Mouse (Mus musculus) liver, adult 2 months (tissue): ENCODE data around the gene Wdr17. TPM values are rescaled to one million over a fixed set of nuclear protein-coding genes. Genes with fewer than 3 reads are reported as not detected.

Source experiments
- DNase-seq: peaks from one replicate; pipeline ENCODE4 v3.0.0-alpha.2; 2011; ENCODE audit warnings: low read depth, low spot score; ENCODE audit errors: extremely low read depth
- H3K27ac ChIP-seq: fragments of 200-500 bp; replicated peaks from 2 replicates; pipeline ENCODE4 v1.5.1; 2012; ENCODE audit warnings: low read depth, mild to moderate bottlenecking, control low read depth, inconsistent platforms, low read length; ENCODE audit not compliant: insufficient read depth
- H3K27me3 ChIP-seq: fragments of 200-500 bp; 2 replicates; pipeline ENCODE4 v1.6.1; 2012; ENCODE audit warnings: mild to moderate bottlenecking, moderate library complexity, low read length, inconsistent platforms; ENCODE audit not compliant: control insufficient read depth, insufficient read depth
- H3K36me3 ChIP-seq: fragments of 200-500 bp; 2 replicates; pipeline ENCODE4 v1.6.1; 2012; ENCODE audit warnings: low read length, inconsistent platforms; ENCODE audit not compliant: control insufficient read depth, insufficient read depth
- H3K4me1 ChIP-seq: fragments of 200-500 bp; 2 replicates; pipeline ENCODE4 v1.6.1; 2011; ENCODE audit warnings: low read length; ENCODE audit not compliant: control insufficient read depth, insufficient read depth
- H3K4me3 ChIP-seq: fragments of 200-500 bp; 2 replicates; pipeline ENCODE4 v1.5.1; 2011; ENCODE audit warnings: low read depth, mild to moderate bottlenecking, control low read depth, low read length, moderate library complexity; ENCODE audit not compliant: insufficient read depth
- H3K79me2 ChIP-seq: fragments of 200-500 bp; 2 replicates; pipeline ENCODE4 v1.6.1; 2012; ENCODE audit warnings: inconsistent platforms, mild to moderate bottlenecking, low read length, moderate library complexity; ENCODE audit not compliant: control insufficient read depth, insufficient read depth
- H3K9ac ChIP-seq: fragments of 200-500 bp; 2 replicates; pipeline ENCODE4 v1.6.1; 2012; ENCODE audit warnings: low read depth, mild to moderate bottlenecking, control low read depth, inconsistent platforms, low read length
- CTCF ChIP-seq: fragments of 200-500 bp; IDR thresholded peaks from 2 replicates; pipeline ENCODE4 v1.5.1; 2011; ENCODE audit warnings: low read depth, low read length, control low read depth
- POLR2A ChIP-seq: fragments of 200-500 bp; IDR thresholded peaks from 2 replicates; pipeline ENCODE4 v1.6.1; 2011; ENCODE audit warnings: low read length, control low read depth; ENCODE audit not compliant: insufficient read depth; ENCODE audit errors: extremely low read depth
- WGBS: fragments of 180-500 bp; shearing (Covaris S2); methylation state at CpG from one replicate; pipeline ENCODE4 v1.1.7; 2018; 5-methylcytosine and 5-hydroxymethylcytosine counted together
- polyA plus RNA-seq: library from polyadenylated mRNA; depleted of rRNA; stranded (reverse); fragments of >200 nt; gene quantifications from 2 replicates; pipeline ENCODE4 v1.2.3, GENCODE M21; 2012
- total RNA-seq: library from RNA; depleted of rRNA; stranded (reverse); fragments of >200 nt; gene quantifications from 2 replicates; pipeline ENCODE4 v1.2.3, GENCODE M21; 2014

Gene Wdr17
- total and polyA plus RNA-seq, 2 experiments: not detected

DNA sequence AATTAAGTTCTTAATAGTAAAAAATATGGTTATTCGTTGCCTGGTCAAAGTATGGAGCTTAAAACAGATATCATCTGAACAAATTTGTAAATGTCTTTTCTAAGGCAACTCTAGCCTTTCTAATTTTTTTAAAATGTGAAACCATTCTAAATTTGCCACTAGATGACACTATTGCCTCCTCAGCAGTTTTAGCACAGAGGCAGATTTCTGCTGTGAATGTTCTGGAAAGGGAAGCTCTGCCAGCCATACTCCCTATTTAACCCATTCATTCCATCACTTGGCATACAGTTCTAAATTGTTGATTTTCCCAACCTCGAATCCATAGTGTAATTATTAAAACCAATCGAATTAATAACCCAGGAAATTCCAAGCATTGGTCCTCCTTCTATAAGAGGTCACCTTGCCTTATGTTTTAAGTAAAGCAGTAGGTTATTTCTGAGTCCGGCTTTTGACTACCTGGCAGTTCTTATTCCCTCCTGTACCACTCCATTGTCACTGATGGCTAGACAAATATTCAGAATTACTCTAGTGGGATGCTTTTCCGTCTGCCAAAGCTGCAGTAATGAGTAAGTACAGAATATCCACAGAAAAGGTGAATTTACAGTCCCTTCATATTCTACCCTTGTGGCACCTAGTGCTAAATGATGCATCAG lies 150.2 kb downstream of the Wdr17 start:
- WGBS: 54% methylated on average over 5 of the region's 5 CpGs
- Histone ChIP-seq H3K27ac (no peak overlapping the region), H3K79me2 (no peaks in the 10 kb centered on the region), H3K27me3 (no peaks in the 10 kb centered on the region), H3K4me3 (no peak overlapping the region), H3K36me3 (no peaks in the 10 kb centered on the region), H3K4me1 (no peaks in the 10 kb centered on the region), H3K9ac (no peak overlapping the region)
- TF ChIP-seq CTCF (no peak), POLR2A (no peak)
- DNase-seq: no peak

DNA sequence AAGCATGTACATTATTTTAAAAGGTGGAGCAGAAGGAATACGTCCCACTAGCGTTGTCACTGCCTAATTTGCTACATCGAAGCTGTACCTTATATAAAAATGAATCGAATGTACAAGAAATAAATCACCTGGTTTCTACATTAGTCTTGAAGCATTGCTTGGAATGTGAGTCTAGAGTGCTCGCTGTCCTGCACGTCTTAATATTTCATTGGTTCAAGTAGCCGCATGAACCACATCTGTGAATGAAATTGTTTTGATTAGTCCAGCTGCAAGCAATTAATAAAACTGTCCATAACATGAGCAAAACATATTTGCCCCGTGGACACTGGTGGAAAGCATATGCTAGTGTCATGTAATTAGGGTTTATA lies 162.3 kb downstream of the Wdr17 start:
- Histone ChIP-seq H3K4me1 (no peaks in the 10 kb centered on the region), H3K27me3 (0 out of 2 replicates have a peak, but pooled peaks cover 3% of the 10 kb centered on the region), H3K4me3 (no peak overlapping the region), H3K79me2 (no peaks in the 10 kb centered on the region), H3K36me3 (no peaks in the 10 kb centered on the region), H3K27ac (no peak overlapping the region), H3K9ac (no peak overlapping the region)
- TF ChIP-seq CTCF (no peak), POLR2A (no peak)
- DNase-seq: no peak
- WGBS: 38% methylated on average over 8 of the region's 8 CpGs

DNA sequence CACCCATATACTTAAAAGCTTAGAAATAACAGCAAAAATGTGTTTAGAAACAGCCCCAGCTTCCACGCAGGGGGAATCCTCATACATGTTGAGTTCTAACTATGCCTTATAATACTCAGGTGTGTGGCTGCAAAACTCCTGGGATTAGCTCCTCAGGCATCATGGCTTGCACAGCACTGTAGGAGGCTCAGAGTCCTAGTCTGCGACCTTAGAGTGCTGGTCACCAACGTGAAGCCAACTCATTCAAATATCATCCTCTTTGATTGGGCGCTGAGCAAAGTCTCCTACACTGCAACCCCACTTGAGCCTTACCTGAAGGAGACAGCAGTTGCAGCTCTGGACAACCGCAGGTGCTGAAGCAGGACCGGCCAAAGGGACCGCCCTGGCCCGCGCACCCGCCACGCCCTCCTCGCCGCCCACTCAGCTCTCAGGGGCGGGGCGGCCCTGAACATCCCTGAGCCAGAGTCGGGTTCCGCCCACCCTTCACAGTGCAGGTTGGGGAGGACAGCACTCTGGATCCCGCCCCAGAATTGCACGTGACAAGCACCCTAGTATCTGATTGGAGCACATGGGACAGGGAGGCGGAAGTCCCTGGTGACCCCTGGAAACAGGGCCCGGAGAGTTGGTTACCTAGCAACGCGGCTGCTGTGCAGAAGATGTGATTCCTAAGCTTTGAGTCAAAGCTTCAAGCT lies 162.9 kb downstream of the Wdr17 start:
- no peaks in the 10 kb centered on the region for H3K4me1 ChIP-seq
- 0 out of 2 replicates have a peak, but pooled peaks cover 3% of the 10 kb centered on the region for H3K27me3 ChIP-seq
- no peaks in the 10 kb centered on the region for H3K79me2 ChIP-seq
- H3K36me3 ChIP-seq: no peaks in the 10 kb centered on the region
- TF ChIP-seq POLR2A (no peak), CTCF (no peak)
- no peak overlapping the region for H3K4me3 ChIP-seq
- DNase-seq: peak; percentile 24
- H3K9ac ChIP-seq: no peak overlapping the region
- 3% methylated on average over 23 of the region's 23 CpGs for WGBS
- no peak overlapping the region for H3K27ac ChIP-seq

DNA sequence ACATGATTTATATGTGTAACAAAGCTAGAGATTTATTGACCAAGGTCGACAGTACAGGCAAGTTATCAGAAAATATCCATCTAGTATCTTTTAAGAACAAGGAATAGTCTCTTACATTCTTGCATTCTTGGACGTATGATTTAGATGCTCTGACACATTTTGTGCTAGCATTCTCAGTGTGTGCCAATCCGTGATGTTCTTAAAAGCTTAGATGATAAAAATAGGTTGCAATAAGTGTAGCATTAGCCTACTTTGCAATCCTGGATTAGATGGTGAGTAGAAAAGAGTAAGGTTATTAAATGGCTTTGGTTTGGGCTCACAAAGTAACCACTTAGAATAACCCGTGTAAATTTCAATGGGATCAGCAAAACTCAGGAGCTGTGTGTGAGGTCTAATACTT lies 168.5 kb downstream of the Wdr17 start:
- no peak for DNase-seq
- no peak overlapping the region for H3K9ac ChIP-seq
- H3K4me3 ChIP-seq: no peak overlapping the region
- H3K27me3 ChIP-seq: no peaks in the 10 kb centered on the region
- TF ChIP-seq CTCF (no peak), POLR2A (no peak)
- H3K36me3 ChIP-seq: no peaks in the 10 kb centered on the region
- H3K4me1 ChIP-seq: no peaks in the 10 kb centered on the region
- no peaks in the 10 kb centered on the region for H3K79me2 ChIP-seq
- H3K27ac ChIP-seq: no peak overlapping the region
- WGBS: 68% methylated on average over 4 of the region's 4 CpGs

DNA sequence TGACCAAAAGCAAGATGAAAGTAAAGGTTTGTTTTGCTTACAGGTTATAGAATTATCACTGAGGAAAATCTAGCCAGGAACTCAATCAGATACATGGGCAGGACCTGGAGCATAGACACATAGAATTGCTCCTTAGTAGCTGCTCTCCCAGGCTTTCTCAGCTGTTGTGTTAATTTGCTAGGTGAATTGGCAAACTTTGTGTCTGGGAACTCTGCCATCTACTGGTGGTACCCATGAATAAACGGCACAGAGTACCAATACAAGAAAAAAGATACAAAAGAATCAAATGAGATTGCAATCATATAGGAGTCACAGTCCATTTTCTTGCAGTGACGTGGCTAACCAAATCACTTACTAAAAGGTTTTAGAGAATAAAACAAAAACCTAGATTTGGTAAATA lies 181.2 kb downstream of the Wdr17 start:
- 51% methylated on average over 2 of the region's 2 CpGs for WGBS
- DNase-seq: peak; percentile 8
- no peak overlapping the region for H3K27ac ChIP-seq
- no peaks in the 10 kb centered on the region for H3K79me2 ChIP-seq
- no peak overlapping the region for H3K9ac ChIP-seq
- TF ChIP-seq CTCF (no peak), POLR2A (no peak)
- H3K4me1 ChIP-seq: no peaks in the 10 kb centered on the region
- no peaks in the 10 kb centered on the region for H3K27me3 ChIP-seq
- no peak overlapping the region for H3K4me3 ChIP-seq
- H3K36me3 ChIP-seq: no peaks in the 10 kb centered on the region

DNA sequence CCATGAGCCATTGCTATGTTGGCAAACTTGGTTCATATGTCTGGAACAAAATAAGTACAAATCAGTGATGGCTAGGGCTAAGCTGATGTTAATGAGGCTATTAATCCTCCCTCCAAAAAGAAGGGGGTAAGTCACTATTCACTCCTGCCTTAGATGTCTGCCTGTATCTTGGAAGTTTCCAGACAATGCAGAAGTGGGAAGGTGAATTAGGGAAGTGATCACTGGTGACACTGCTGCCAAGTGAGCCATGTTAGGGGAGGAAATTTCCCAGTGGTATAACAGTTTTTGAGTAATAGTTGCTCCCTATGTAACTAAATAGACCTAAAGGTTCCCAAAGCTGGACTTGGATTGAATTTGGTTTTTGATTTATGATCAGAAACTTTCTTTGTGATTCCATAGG lies 215.2 kb downstream of the Wdr17 start:
- no peak for DNase-seq
- Histone ChIP-seq H3K36me3 (no peaks in the 10 kb centered on the region), H3K4me1 (no peaks in the 10 kb centered on the region), H3K79me2 (no peaks in the 10 kb centered on the region), H3K9ac (no peak overlapping the region), H3K4me3 (no peak overlapping the region), H3K27ac (no peak overlapping the region), H3K27me3 (no peaks in the 10 kb centered on the region)
- TF ChIP-seq POLR2A (no peak), CTCF (no peak)
